Mouse (Mus musculus) heart, embryonic 15.5 days (tissue): ENCODE results near the gene P4ha3. TPM values are rescaled to one million over a fixed set of nuclear protein-coding genes. Genes with fewer than 3 reads are reported as not detected.
"Not testable (repeated sequence)": the region's sequence is repeated elsewhere in the genome, so short reads cannot be mapped to it uniquely, and the experiment has no call there.

Experiments
- ATAC-seq: fragments of 200-750 bp; cut with Nextera tagmentation; replicated peaks from 2 replicates; pipeline ENCODE4 v1.8.0; 2017; ENCODE audit warnings: low read depth, moderate TSS enrichment; ENCODE audit not compliant: insufficient number of reproducible peaks, insufficient read depth, low FRiP score
- H3K27ac ChIP-seq: fragments of 300-500 bp; sonication (generic); 2 replicates; pipeline ENCODE4 v1.5.1; 2015; ENCODE audit warnings: mild to moderate bottlenecking, inconsistent platforms
- H3K27me3 ChIP-seq: fragments of 300-500 bp; sonication (generic); 2 replicates; pipeline ENCODE4 v1.6.1; 2015; ENCODE audit warnings: inconsistent platforms
- H3K36me3 ChIP-seq: fragments of 300-500 bp; sonication (generic); 2 replicates; pipeline ENCODE4 v1.6.1; 2015; ENCODE audit warnings: mild to moderate bottlenecking, inconsistent platforms
- H3K4me1 ChIP-seq: fragments of 300-500 bp; sonication (generic); replicated peaks from 2 replicates; pipeline ENCODE4 v1.6.1; 2015; ENCODE audit warnings: inconsistent platforms
- H3K4me2 ChIP-seq: fragments of 300-500 bp; sonication (generic); 2 replicates; pipeline ENCODE4 v1.6.1; 2015; ENCODE audit warnings: inconsistent platforms, mild to moderate bottlenecking, moderate library complexity
- H3K4me3 ChIP-seq: fragments of 300-500 bp; sonication (generic); 2 replicates; pipeline ENCODE4 v1.5.1; 2015; ENCODE audit warnings: mild to moderate bottlenecking, inconsistent platforms
- H3K9ac ChIP-seq: fragments of 300-500 bp; sonication (generic); 2 replicates; pipeline ENCODE4 v1.6.1; 2015; ENCODE audit warnings: mild to moderate bottlenecking, inconsistent platforms
- H3K9me3 ChIP-seq: fragments of 300-500 bp; sonication (generic); replicated peaks from 2 replicates; pipeline ENCODE4 v1.6.1; 2016; ENCODE audit warnings: inconsistent platforms
- WGBS: fragments of 180-500 bp; shearing (Covaris S2); methylation state at CpG from one replicate; pipeline ENCODE4 v1.1.7; 2015; ENCODE audit warnings: mixed read lengths; 5-methylcytosine and 5-hydroxymethylcytosine counted together
- polyA plus RNA-seq: library from polyadenylated mRNA; unstranded; fragments of >200 nt; fragmentation: Nextera tagmentation; extraction: Ambion mirVana; gene quantifications from 2 replicates; pipeline ENCODE4 v1.2.1, GENCODE M21; 2015

The P4ha3 gene
- 11.8 and 18.9 TPM in 2 replicates for polyA plus RNA-seq

DNA sequence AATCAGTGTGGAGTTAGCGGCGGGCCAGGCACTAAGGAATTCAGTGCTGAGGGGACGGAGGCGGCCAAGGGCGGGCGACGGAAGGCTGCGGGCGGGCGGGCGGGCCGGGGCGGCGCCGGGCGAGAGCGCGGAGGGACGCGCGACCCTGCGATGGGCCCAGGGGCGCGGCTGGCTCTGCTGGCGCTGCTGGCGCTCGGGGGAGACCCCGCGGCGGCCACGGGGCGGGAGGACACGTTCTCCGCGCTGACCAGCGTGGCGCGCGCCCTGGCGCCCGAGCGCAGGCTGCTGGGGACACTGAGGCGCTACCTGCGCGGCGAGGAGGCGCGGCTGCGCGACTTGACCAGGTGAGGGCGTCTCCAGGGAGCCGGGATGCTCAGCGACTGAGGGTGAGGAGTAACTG is at the start of gene P4ha3:
P4ha3 (plus strand) TSS at position 138 of the 400 bp plus-strand sequence.
- Histone ChIP-seq H3K4me1 (peaks cover 39% of the 10 kb centered on the region), H3K9me3 (no peaks in the 10 kb centered on the region), H3K4me3 (peak within 1 kb of the TSS; percentile 63), H3K27me3 (no peaks in the 10 kb centered on the region), H3K27ac (peak within 1 kb of the TSS; percentile 50), H3K36me3 (no peaks in the 10 kb centered on the region), H3K9ac (peak within 1 kb of the TSS; percentile 67), H3K4me2 (peak within 1 kb of the TSS; percentile 73)
- WGBS, result 0% methylated on average over 43 of the region's 53 CpGs
- peak; percentile 41 for ATAC-seq

GRCm38 (mm10) chr7:100238271-100238670 is 47.0 kb upstream of the P4ha3 start:
- no peaks in the 10 kb centered on the region for H3K36me3 ChIP-seq
- H3K27me3 ChIP-seq, result no peaks in the 10 kb centered on the region
- H3K4me3 ChIP-seq, result no peak overlapping the region
- H3K9ac ChIP-seq, result no peak overlapping the region
- H3K4me1 ChIP-seq, result no peaks in the 10 kb centered on the region
- no peak overlapping the region for H3K4me2 ChIP-seq
- H3K27ac ChIP-seq, result no peak overlapping the region
- 62% methylated on average over 1 of the region's 1 CpGs for WGBS
- ATAC-seq, result no peak
- no peaks in the 10 kb centered on the region for H3K9me3 ChIP-seq

- ATAC-seq, result no peak
- WGBS, result 76% methylated on average over 2 of the region's 2 CpGs
- H3K4me3 ChIP-seq, result no peak overlapping the region
Measured at GRCm38 (mm10) chr7:100240601-100241000, 44.7 kb upstream of the P4ha3 start.

DNA sequence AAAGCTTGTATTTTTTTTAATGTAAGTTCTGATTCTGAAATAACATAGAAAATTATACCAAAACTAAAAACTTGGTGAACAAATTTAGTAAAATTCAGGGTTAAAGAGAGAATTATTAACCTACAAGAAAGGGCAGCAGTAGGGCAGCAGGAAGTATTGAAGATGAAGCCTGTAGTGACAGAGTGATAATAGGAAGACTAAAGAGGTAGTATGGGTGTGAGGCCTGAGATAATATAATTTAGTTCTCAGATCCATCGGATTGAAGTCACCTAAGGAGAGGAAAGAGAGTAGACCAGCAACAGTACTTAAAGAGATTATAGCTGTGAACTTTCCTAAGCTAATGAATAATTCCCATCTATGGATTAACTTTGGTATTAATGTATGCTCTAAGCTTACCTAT is 42.3 kb upstream of the P4ha3 start:
- Histone ChIP-seq H3K9ac (no peak overlapping the region), H3K9me3 (no peaks in the 10 kb centered on the region), H3K4me1 (no peaks in the 10 kb centered on the region), H3K4me3 (no peak overlapping the region), H3K36me3 (no peaks in the 10 kb centered on the region), H3K27ac (no peak overlapping the region), H3K4me2 (no peak overlapping the region), H3K27me3 (no peaks in the 10 kb centered on the region)
- no peak for ATAC-seq
- WGBS, result 79% methylated on average over 1 of the region's 1 CpGs

More at GRCm38 (mm10) chr7:100240601-100241000, 44.7 kb upstream of the P4ha3 start:
- no peaks in the 10 kb centered on the region for H3K4me1 ChIP-seq
- H3K9ac ChIP-seq, result no peak overlapping the region
- no peaks in the 10 kb centered on the region for H3K9me3 ChIP-seq
- no peaks in the 10 kb centered on the region for H3K36me3 ChIP-seq
- no peaks in the 10 kb centered on the region for H3K27me3 ChIP-seq
- no peak overlapping the region for H3K27ac ChIP-seq
- no peak overlapping the region for H3K4me2 ChIP-seq

DNA sequence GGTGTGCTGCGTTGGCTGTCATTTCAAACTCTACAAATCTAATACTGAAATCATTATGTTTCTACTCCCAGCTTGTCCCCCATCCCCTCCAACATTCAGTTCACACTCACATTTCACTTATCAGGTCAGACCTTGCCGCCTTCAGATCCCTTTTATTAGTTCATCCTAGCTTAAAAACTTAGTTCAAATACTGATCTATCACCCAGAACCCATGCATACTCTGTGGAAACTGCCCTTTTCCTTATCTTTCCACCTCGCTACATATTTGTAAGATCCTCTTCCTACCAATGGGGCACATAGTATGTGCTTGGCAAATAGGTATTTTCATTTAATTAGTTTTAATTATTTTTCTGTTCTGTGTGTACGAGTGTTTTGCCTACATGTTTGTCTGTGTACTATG is 41.1 kb upstream of the P4ha3 start:
- Histone ChIP-seq H3K4me1 (no peaks in the 10 kb centered on the region), H3K4me2 (no peak overlapping the region), H3K4me3 (no peak overlapping the region), H3K9me3 (no peaks in the 10 kb centered on the region), H3K27me3 (no peaks in the 10 kb centered on the region), H3K9ac (no peak overlapping the region), H3K36me3 (no peaks in the 10 kb centered on the region), H3K27ac (no peak overlapping the region)
- 83% methylated on average over 4 of the region's 4 CpGs for WGBS
- no peak for ATAC-seq

DNA sequence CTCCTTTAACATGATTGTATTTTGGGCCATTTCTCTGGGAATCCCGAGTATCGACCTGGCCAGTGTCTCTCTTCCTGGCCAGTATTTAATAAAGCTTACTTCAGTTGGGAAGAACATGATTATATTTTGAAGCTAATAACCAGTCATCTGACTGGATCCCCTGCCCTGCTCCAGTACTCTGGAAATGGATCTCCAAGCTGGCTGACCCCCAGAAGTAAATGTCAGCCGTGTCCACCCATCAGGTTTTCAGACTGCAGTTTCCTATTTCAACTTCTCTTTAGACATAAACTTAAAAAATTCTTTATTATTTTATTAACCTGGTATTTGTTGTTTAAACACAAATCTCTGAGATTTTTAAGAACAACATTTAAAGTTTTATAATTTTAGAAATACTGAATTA is 40.1 kb upstream of the P4ha3 start:
- WGBS, result 91% methylated on average over 3 of the region's 3 CpGs
- ATAC-seq, result no peak
- H3K27ac ChIP-seq, result no peak overlapping the region
- no peak overlapping the region for H3K9ac ChIP-seq
- H3K4me3 ChIP-seq, result no peak overlapping the region
- H3K36me3 ChIP-seq, result no peaks in the 10 kb centered on the region
- H3K27me3 ChIP-seq, result no peaks in the 10 kb centered on the region
- H3K9me3 ChIP-seq, result no peaks in the 10 kb centered on the region
- H3K4me2 ChIP-seq, result no peak overlapping the region
- H3K4me1 ChIP-seq, result no peaks in the 10 kb centered on the region

DNA sequence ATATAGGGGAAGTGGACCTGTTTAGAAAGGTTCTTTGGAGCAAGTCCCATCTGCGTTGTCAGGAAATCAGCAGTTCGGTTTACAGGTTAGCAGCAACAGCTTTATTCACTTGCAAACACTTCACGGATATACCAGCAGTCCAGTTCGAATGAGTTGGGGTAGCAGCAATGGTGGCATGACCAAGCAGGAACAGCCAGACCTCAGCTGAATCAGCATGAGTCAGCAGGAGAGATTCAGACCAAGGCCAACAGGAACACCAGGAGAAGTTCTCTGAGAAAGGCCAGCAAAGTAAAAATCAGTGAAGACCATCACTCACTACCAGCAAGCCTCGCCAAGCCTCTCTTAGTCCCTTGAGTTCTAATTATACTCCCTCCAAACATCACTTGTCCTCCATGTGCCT is 34.7 kb upstream of the P4ha3 start:
- 91% methylated on average over 5 of the region's 5 CpGs for WGBS
- ATAC-seq, result no peak
- Histone ChIP-seq H3K4me1 (no peaks in the 10 kb centered on the region), H3K4me2 (no peak overlapping the region), H3K9me3 (no peaks in the 10 kb centered on the region), H3K4me3 (no peak overlapping the region), H3K9ac (no peak overlapping the region), H3K27me3 (no peaks in the 10 kb centered on the region), H3K36me3 (no peaks in the 10 kb centered on the region), H3K27ac (no peak overlapping the region)

GRCm38 (mm10) chr7:100262350-100262749 is 23.0 kb upstream of the P4ha3 start:
- Histone ChIP-seq H3K9me3 (no peaks in the 10 kb centered on the region), H3K36me3 (no peaks in the 10 kb centered on the region), H3K27me3 (no peaks in the 10 kb centered on the region), H3K4me1 (no peaks in the 10 kb centered on the region), H3K27ac (no peak overlapping the region), H3K9ac (no peak overlapping the region), H3K4me3 (no peak overlapping the region), H3K4me2 (no peak overlapping the region)
- ATAC-seq, result no peak
- WGBS, result 81% methylated on average over 3 of the region's 3 CpGs

DNA sequence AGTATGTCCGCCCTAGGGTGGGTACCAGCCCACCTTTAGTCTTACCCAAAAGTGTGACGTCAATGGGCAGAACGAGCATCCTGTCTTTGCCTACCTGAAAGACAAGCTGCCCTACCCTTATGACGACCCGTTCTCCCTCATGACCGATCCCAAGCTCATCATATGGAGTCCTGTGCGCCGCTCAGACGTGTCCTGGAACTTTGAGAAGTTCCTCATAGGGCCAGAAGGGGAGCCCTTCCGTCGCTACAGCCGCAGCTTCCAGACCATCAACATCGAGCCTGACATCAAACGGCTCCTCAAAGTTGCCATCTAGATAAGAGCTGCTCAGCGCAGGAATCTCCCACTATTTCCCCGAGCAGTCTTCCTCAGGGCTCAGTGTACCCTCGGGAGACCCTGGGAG is 20.4 kb upstream of the P4ha3 start:
- not testable (repeated sequence) for H3K27ac ChIP-seq, H3K4me2 ChIP-seq, ATAC-seq, H3K9me3 ChIP-seq, H3K27me3 ChIP-seq, H3K4me3 ChIP-seq, H3K36me3 ChIP-seq, H3K9ac ChIP-seq, H3K4me1 ChIP-seq
- 38% methylated on average over 17 of the region's 17 CpGs for WGBS

DNA sequence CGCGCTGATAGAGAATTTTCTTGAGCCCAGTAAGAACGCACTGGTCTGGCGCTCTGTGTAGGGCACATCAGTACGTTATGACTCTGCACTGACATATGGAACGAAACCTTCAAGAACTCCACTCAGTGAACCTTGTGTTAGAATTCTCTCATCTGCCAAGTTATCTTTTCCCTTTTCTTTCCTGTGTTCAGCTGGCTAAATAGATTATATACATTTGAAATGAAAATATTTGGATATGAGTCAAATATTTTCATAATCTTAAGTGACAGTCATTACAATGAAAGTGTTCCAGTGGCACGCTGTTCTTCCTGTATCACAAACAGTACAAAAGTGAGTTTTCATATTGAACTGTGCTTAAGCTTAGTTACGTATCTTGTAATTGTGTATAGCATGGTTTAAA is 13.0 kb upstream of the P4ha3 start:
- WGBS, result 84% methylated on average over 8 of the region's 8 CpGs
- Histone ChIP-seq H3K4me2 (no peak overlapping the region), H3K9me3 (no peaks in the 10 kb centered on the region), H3K4me1 (no peaks in the 10 kb centered on the region), H3K27ac (no peak overlapping the region), H3K4me3 (no peak overlapping the region), H3K27me3 (no peaks in the 10 kb centered on the region), H3K36me3 (no peaks in the 10 kb centered on the region; the same call in 1 of the 2 replicates), H3K9ac (no peak overlapping the region)
- ATAC-seq, result no peak

DNA sequence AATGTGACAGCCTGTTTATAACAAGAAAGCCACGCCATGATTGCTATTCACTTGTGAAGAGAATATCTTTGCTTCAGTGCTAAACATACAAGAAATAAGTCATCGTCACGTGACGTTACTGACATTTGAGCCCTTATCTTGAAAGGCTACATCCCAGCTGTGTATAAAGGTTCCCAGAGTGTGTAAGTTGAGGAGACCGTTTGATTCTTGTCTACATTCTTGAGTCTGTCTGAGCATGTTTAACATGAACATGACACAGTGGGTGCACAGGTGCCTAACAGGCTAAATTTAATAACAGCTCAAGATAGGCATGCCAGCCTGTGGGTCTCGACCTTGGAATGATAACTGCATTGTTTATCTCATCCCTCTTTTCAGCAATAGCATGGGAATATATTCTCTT is 10.8 kb upstream of the P4ha3 start:
- WGBS, result 41% methylated on average over 6 of the region's 6 CpGs

GRCm38 (mm10) chr7:100276397-100276796 is 8.9 kb upstream of the P4ha3 start:
- no peak for ATAC-seq
- Histone ChIP-seq H3K9ac (no peak overlapping the region), H3K36me3 (no peaks in the 10 kb centered on the region; the same call in 1 of the 2 replicates), H3K4me3 (no peak overlapping the region), H3K4me1 (no peaks in the 10 kb centered on the region), H3K27ac (no peak overlapping the region), H3K9me3 (no peaks in the 10 kb centered on the region), H3K4me2 (no peak overlapping the region), H3K27me3 (no peaks in the 10 kb centered on the region)
- WGBS, result 48% methylated on average over 2 of the region's 2 CpGs

More for the DNA sequence above, 10.8 kb upstream of the P4ha3 start:
- Histone ChIP-seq H3K9ac (no peak overlapping the region), H3K4me3 (no peak overlapping the region), H3K4me1 (no peaks in the 10 kb centered on the region), H3K4me2 (no peak overlapping the region), H3K27me3 (no peaks in the 10 kb centered on the region), H3K36me3 (no peaks in the 10 kb centered on the region; the same call in 1 of the 2 replicates), H3K27ac (no peak overlapping the region), H3K9me3 (no peaks in the 10 kb centered on the region)
- ATAC-seq, result no peak
